Mouse (Mus musculus): ENCODE measurements around the gene Rad23a. TPM values are rescaled to one million over a fixed set of nuclear protein-coding genes. Genes with fewer than 3 reads are reported as not detected.

The Rad23a gene
- polyA plus RNA-seq, 1 experiment: 117 TPM

DNA sequence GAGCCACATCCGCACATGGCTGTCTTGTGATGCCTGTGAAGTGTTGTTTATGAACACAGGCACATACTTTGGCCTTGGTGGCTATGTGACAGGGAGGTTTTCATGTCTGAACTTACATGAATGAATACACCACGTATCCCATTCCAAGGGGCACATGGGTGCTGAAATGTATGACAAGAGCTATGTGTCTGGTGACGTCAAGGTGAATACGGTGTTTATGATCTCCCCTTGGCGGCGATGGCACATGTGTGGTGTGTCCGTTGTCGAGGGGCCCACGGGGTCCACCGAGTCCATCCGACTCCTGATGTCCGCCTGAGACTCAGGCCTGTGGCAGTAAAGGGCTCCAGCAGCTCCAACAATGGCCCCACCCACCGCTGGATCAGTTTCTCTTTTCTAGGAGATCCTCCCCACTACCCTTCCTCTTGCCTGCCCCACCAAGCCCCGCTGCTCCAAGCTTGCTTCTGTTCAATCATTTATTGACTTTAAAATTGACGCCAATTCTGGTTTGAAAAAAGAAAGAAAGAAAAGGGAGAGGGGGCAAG, 43.1 kb downstream of the Rad23a start:
- Histone ChIP-seq H3K27ac (ENCODE audit: insufficient read depth, low read length) (0 out of 2 replicates have a peak overlapping the region, but pooled peaks have one; percentile 8), H3K4me3 (replicated peaks; ENCODE audit: insufficient read depth, low read depth, low read length) (no peak overlapping the region), H3K27me3 (ENCODE audit: control insufficient read depth, insufficient read depth, low read length) (no peaks in the 10 kb centered on the region), H3K4me1 (ENCODE audit: control insufficient read depth, insufficient read depth, low read length) (peaks cover 55% of the 10 kb centered on the region)
- DNase-seq: peak; percentile 20 to 32
- WGBS: 52% methylated on average over 15 of the region's 15 CpGs
- no peak for TF ChIP-seq CTCF (IDR thresholded peaks at IDR 0.05; ENCODE audit: borderline replicate concordance, insufficient read depth, low read depth, low read length)
- no peak for TF ChIP-seq POLR2A (IDR thresholded peaks at IDR 0.05; ENCODE audit: borderline replicate concordance, insufficient read depth, low read length)

DNA sequence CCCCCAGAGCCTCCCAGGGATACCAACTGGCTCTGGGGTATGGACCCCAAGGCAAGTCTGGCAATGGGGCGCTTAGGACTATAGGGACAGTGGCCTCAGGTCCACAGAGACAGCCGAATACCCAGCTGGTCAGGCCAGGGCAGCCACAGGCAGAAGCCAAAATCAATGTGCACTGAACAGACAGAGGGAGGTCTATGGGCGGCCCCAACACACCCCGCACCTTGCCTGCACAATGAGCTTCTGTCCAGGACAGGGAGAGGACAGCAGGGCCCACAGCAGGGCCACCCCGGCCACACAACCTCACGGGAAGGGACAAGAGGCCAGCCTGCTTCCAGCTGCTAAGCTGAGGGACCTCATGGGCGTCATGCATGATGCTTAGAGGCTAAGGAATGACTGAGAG, 46.0 kb downstream of the Rad23a start:
- Histone ChIP-seq H3K4me1 (ENCODE audit: control insufficient read depth, insufficient read depth, low read length) (peaks cover 65% of the 10 kb centered on the region), H3K4me3 (replicated peaks; ENCODE audit: insufficient read depth, low read depth, low read length) (peak overlapping the region; percentile 23), H3K27me3 (ENCODE audit: control insufficient read depth, insufficient read depth, low read length) (no peaks in the 10 kb centered on the region), H3K27ac (ENCODE audit: insufficient read depth, low read length) (peak overlapping the region; percentile 98)
- WGBS: 3% methylated on average over 7 of the region's 7 CpGs
- TF ChIP-seq CTCF (IDR thresholded peaks at IDR 0.05; ENCODE audit: borderline replicate concordance, insufficient read depth, low read depth, low read length): no peak
- no peak for TF ChIP-seq POLR2A (IDR thresholded peaks at IDR 0.05; ENCODE audit: borderline replicate concordance, insufficient read depth, low read length)
- peak; percentile 77 to 84 for DNase-seq

- 6% methylated on average over 13 of the region's 13 CpGs for WGBS
- Histone ChIP-seq H3K4me1 (ENCODE audit: control insufficient read depth, insufficient read depth, low read length) (peaks cover 71% of the 10 kb centered on the region), H3K27me3 (ENCODE audit: control insufficient read depth, insufficient read depth, low read length) (no peaks in the 10 kb centered on the region), H3K4me3 (replicated peaks; ENCODE audit: insufficient read depth, low read depth, low read length) (peak overlapping the region; percentile 32), H3K27ac (ENCODE audit: insufficient read depth, low read length) (peak overlapping the region; percentile 98)
- no peak for TF ChIP-seq POLR2A (IDR thresholded peaks at IDR 0.05; ENCODE audit: borderline replicate concordance, insufficient read depth, low read length)
- TF ChIP-seq CTCF (IDR thresholded peaks at IDR 0.05; ENCODE audit: borderline replicate concordance, insufficient read depth, low read depth, low read length): no peak
- peak; percentile 69 to 88 for DNase-seq
Observed at GRCm38 (mm10) chr8:84793791-84794485, 46.5 kb downstream of the Rad23a start.

GRCm38 (mm10) chr8:84793134-84793533, 47.3 kb downstream of the Rad23a start:
- 18% methylated on average over 9 of the region's 9 CpGs for WGBS
- Histone ChIP-seq H3K4me3 (replicated peaks; ENCODE audit: insufficient read depth, low read depth, low read length) (peak overlapping the region; percentile 32), H3K27me3 (ENCODE audit: control insufficient read depth, insufficient read depth, low read length) (no peaks in the 10 kb centered on the region), H3K4me1 (ENCODE audit: control insufficient read depth, insufficient read depth, low read length) (peaks cover 72% of the 10 kb centered on the region), H3K27ac (ENCODE audit: insufficient read depth, low read length) (peak overlapping the region; percentile 93)
- no peak for DNase-seq
- TF ChIP-seq CTCF (IDR thresholded peaks at IDR 0.05; ENCODE audit: borderline replicate concordance, insufficient read depth, low read depth, low read length) (no peak), POLR2A (IDR thresholded peaks at IDR 0.05; ENCODE audit: borderline replicate concordance, insufficient read depth, low read length) (no peak)

- TF ChIP-seq POLR2A (IDR thresholded peaks at IDR 0.05; ENCODE audit: borderline replicate concordance, insufficient read depth, low read length) (no peak), CTCF (IDR thresholded peaks at IDR 0.05; ENCODE audit: borderline replicate concordance, insufficient read depth, low read depth, low read length) (no peak)
- Histone ChIP-seq H3K27me3 (ENCODE audit: control insufficient read depth, insufficient read depth, low read length) (no peaks in the 10 kb centered on the region), H3K4me3 (replicated peaks; ENCODE audit: insufficient read depth, low read depth, low read length) (no peak overlapping the region), H3K4me1 (ENCODE audit: control insufficient read depth, insufficient read depth, low read length) (peaks cover 74% of the 10 kb centered on the region), H3K27ac (ENCODE audit: insufficient read depth, low read length) (peak overlapping the region; percentile 93)
- 49% methylated on average over 12 of the region's 12 CpGs for WGBS
- DNase-seq: peak in 1 of 2 experiments; percentile 45
Observed at GRCm38 (mm10) chr8:84792429-84792947, 48.0 kb downstream of the Rad23a start.

DNA sequence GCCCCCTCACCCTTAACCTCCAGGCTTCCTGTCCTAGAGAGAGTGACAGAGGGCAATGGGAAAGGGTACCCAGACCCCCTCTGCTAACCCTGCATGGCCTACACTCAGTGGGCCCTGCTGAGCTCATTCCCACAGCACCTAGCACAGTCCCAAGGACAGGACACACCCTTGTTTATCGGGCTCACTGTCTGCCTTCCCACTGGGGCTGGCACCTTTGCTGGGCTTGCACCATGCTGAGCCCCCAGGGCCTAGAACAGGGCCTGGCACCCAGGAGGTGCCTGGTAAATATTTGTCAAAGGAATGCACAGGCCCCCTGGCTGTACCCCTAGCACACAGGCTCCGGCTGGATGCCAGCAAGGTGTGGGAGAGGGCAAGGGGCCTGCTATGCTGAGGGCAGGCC, 49.9 kb downstream of the Rad23a start:
- H3K4me3 ChIP-seq (replicated peaks; ENCODE audit: insufficient read depth, low read depth, low read length): no peak overlapping the region
- 33% methylated on average over 2 of the region's 2 CpGs for WGBS
- peak overlapping the region; percentile 95 for H3K27ac ChIP-seq (ENCODE audit: insufficient read depth, low read length)
- no peaks in the 10 kb centered on the region for H3K27me3 ChIP-seq (ENCODE audit: control insufficient read depth, insufficient read depth, low read length)
- no peak for TF ChIP-seq CTCF (IDR thresholded peaks at IDR 0.05; ENCODE audit: borderline replicate concordance, insufficient read depth, low read depth, low read length)
- TF ChIP-seq POLR2A (IDR thresholded peaks at IDR 0.05; ENCODE audit: borderline replicate concordance, insufficient read depth, low read length): no peak
- peak in 1 of 2 experiments; percentile 58 for DNase-seq
- peaks cover 83% of the 10 kb centered on the region for H3K4me1 ChIP-seq (ENCODE audit: control insufficient read depth, insufficient read depth, low read length)

DNA sequence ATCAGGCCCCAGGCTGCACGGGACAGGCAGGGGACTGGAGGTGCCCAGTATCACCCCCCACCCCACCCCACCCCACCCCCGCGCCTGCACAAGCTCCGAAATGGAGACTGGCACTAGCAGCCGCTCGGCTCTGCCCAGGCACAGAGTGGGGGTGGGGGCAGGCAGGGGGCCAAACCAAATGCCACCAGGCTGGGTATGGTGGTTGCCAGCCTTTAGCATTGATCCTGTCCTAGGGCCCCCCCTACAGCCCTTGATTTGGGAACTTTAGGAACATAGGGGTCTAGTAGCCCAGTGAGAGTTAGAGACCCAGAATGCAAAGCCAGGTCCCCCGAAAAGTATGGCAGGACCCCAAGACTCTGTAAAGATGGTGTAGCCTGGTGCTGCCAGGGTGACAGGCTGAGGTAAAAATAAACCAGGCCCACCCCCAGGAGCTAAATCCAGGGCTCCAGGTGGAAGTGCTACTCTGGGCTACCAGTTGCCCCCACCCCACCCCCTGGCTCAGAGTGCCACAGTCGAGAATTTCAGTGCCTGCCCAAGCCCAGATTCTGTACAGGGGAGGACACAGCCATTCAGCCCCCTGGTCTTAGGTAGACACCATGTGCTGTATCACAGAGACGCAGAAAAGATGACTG, 50.5 kb downstream of the Rad23a start:
- 13% methylated on average over 9 of the region's 9 CpGs for WGBS
- TF ChIP-seq CTCF (IDR thresholded peaks at IDR 0.05; ENCODE audit: borderline replicate concordance, insufficient read depth, low read depth, low read length) (no peak), POLR2A (IDR thresholded peaks at IDR 0.05; ENCODE audit: borderline replicate concordance, insufficient read depth, low read length) (no peak)
- Histone ChIP-seq H3K4me1 (ENCODE audit: control insufficient read depth, insufficient read depth, low read length) (peaks cover 82% of the 10 kb centered on the region), H3K4me3 (replicated peaks; ENCODE audit: insufficient read depth, low read depth, low read length) (peak overlapping the region; percentile 23), H3K27me3 (ENCODE audit: control insufficient read depth, insufficient read depth, low read length) (no peaks in the 10 kb centered on the region), H3K27ac (ENCODE audit: insufficient read depth, low read length) (peak overlapping the region; percentile 95)
- DNase-seq: peak; percentile 79 to 83
